Mouse (Mus musculus): ENCODE data around the gene Ccdc162. TPM values are rescaled to one million over a fixed set of nuclear protein-coding genes. Genes with fewer than 3 reads are reported as not detected.

Gene Ccdc162
- polyA plus RNA-seq, 1 experiment = not detected

- TF ChIP-seq POLR2A (IDR thresholded peaks at IDR 0.05; ENCODE audit: insufficient read depth, low read depth, low read length) = no peak
- TF ChIP-seq CTCF (IDR thresholded peaks at IDR 0.05; ENCODE audit: insufficient read depth, low read depth, low read length) = no peak
- WGBS = 84% methylated on average over 4 of the region's 4 CpGs
- no peak overlapping the region for H3K4me3 ChIP-seq (ENCODE audit: insufficient read depth, low read depth, low read length)
- peaks cover 18% of the 10 kb centered on the region for H3K4me1 ChIP-seq (ENCODE audit: control insufficient read depth, insufficient read depth, low read length)
- 0 out of 2 replicates have a peak overlapping the region, but pooled peaks have one; percentile 41 for H3K27ac ChIP-seq (ENCODE audit: insufficient read depth, low read depth, low read length)
Measured at GRCm38 (mm10) chr10:41601302-41601701, 115.1 kb downstream of the Ccdc162 start.

GRCm38 (mm10) chr10:41599051-41599450, 117.4 kb downstream of the Ccdc162 start:
- H3K4me1 ChIP-seq (ENCODE audit: control insufficient read depth, insufficient read depth, low read length) = peaks cover 11% of the 10 kb centered on the region
- no peak for TF ChIP-seq POLR2A (IDR thresholded peaks at IDR 0.05; ENCODE audit: insufficient read depth, low read depth, low read length)
- TF ChIP-seq CTCF (IDR thresholded peaks at IDR 0.05; ENCODE audit: insufficient read depth, low read depth, low read length) = no peak
- WGBS = 80% methylated on average over 9 of the region's 9 CpGs
- no peak overlapping the region for H3K27ac ChIP-seq (ENCODE audit: insufficient read depth, low read depth, low read length)
- H3K4me3 ChIP-seq (ENCODE audit: insufficient read depth, low read depth, low read length) = no peak overlapping the region

DNA sequence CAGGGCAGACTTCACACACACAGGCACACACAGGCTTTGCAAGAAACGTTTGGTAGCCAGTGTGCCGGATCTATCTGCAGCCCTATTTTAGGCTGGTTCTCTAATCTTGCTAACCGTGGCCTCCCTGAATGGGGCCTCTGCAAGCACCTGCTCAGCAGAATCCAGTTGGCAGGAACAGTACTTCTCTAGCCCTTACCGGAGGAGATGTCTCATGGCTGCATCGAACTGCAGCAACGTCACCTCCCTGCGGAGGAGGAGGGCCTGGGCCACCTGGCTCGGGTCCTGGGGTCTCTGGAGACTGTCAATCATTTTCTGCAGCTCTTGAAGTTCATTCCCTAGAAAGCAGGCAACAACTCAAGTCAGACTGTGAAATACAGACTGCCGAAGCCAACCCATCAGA, 118.2 kb downstream of the Ccdc162 start:
- no peak for TF ChIP-seq CTCF (IDR thresholded peaks at IDR 0.05; ENCODE audit: insufficient read depth, low read depth, low read length)
- TF ChIP-seq POLR2A (IDR thresholded peaks at IDR 0.05; ENCODE audit: insufficient read depth, low read depth, low read length) = no peak
- WGBS = 34% methylated on average over 9 of the region's 9 CpGs
- peaks cover 11% of the 10 kb centered on the region for H3K4me1 ChIP-seq (ENCODE audit: control insufficient read depth, insufficient read depth, low read length)
- no peak overlapping the region for H3K4me3 ChIP-seq (ENCODE audit: insufficient read depth, low read depth, low read length)
- no peak overlapping the region for H3K27ac ChIP-seq (ENCODE audit: insufficient read depth, low read depth, low read length)

DNA sequence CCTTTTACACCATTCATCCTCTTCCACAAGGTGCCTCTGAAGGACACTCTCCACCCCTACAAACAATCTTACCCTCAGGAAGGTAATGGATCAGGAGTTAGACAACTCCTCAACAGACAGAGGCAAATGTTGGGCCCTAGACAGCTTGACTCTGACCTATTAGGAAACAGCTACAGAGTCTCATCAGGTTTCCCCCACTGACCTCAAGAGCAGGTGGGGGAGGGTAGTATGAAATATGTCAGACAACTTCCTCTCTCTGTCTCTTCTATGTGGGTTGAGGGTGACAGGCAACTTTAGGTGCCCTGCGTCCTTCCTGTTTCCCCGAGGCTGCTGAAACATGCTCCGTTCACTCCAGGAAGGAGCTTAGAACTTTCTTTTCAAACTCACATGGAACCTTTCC, 120.9 kb downstream of the Ccdc162 start:
- TF ChIP-seq CTCF (IDR thresholded peaks at IDR 0.05; ENCODE audit: insufficient read depth, low read depth, low read length) (no peak), POLR2A (IDR thresholded peaks at IDR 0.05; ENCODE audit: insufficient read depth, low read depth, low read length) (no peak)
- H3K27ac ChIP-seq (ENCODE audit: insufficient read depth, low read depth, low read length) = no peak overlapping the region
- WGBS = 92% methylated on average over 3 of the region's 3 CpGs

DNA sequence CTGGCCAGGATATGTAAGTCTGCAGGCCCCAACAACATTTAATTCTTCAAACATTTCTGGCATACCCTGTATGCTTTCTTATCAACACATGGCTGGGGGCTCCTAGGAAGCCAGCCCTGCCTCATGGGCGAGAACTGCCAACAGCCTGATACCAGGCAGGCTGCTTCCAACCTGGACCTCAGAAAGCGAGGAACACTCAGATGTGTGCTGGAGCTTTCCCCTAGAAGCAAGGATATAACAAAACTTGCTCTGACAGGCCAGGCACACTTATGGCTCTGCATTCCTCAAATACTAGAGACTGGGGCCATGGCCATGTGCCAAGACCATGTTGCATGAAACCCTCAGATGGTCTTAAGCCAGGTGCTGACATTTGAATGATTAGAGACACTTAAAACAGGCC, 121.5 kb downstream of the Ccdc162 start:
- no peak overlapping the region for H3K27ac ChIP-seq (ENCODE audit: insufficient read depth, low read depth, low read length)
- TF ChIP-seq CTCF (IDR thresholded peaks at IDR 0.05; ENCODE audit: insufficient read depth, low read depth, low read length) = no peak
- TF ChIP-seq POLR2A (IDR thresholded peaks at IDR 0.05; ENCODE audit: insufficient read depth, low read depth, low read length) = no peak
- 89% methylated on average over 2 of the region's 2 CpGs for WGBS
- peaks cover 4% of the 10 kb centered on the region for H3K4me1 ChIP-seq (ENCODE audit: control insufficient read depth, insufficient read depth, low read length)
- no peak overlapping the region for H3K4me3 ChIP-seq (ENCODE audit: insufficient read depth, low read depth, low read length)

More for the DNA sequence above, 120.9 kb downstream of the Ccdc162 start:
- Histone ChIP-seq H3K4me3 (ENCODE audit: insufficient read depth, low read depth, low read length) (no peak overlapping the region), H3K4me1 (ENCODE audit: control insufficient read depth, insufficient read depth, low read length) (peaks cover 4% of the 10 kb centered on the region)

GRCm38 (mm10) chr10:41594433-41594832, 122.0 kb downstream of the Ccdc162 start:
- TF ChIP-seq CTCF (IDR thresholded peaks at IDR 0.05; ENCODE audit: insufficient read depth, low read depth, low read length) = no peak
- no peak for TF ChIP-seq POLR2A (IDR thresholded peaks at IDR 0.05; ENCODE audit: insufficient read depth, low read depth, low read length)
- Histone ChIP-seq H3K4me3 (ENCODE audit: insufficient read depth, low read depth, low read length) (no peak overlapping the region), H3K27ac (ENCODE audit: insufficient read depth, low read depth, low read length) (no peak overlapping the region), H3K4me1 (ENCODE audit: control insufficient read depth, insufficient read depth, low read length) (peaks cover 4% of the 10 kb centered on the region)
- 87% methylated on average over 8 of the region's 8 CpGs for WGBS

GRCm38 (mm10) chr10:41588616-41589015, 127.8 kb downstream of the Ccdc162 start:
- Histone ChIP-seq H3K4me3 (ENCODE audit: insufficient read depth, low read depth, low read length) (no peak overlapping the region), H3K27ac (ENCODE audit: insufficient read depth, low read depth, low read length) (no peak overlapping the region), H3K4me1 (ENCODE audit: control insufficient read depth, insufficient read depth, low read length) (no peaks in the 10 kb centered on the region; the same call in 1 of the 2 replicates)
- TF ChIP-seq POLR2A (IDR thresholded peaks at IDR 0.05; ENCODE audit: insufficient read depth, low read depth, low read length) (no peak), CTCF (IDR thresholded peaks at IDR 0.05; ENCODE audit: insufficient read depth, low read depth, low read length) (no peak)
- WGBS = 88% methylated on average over 2 of the region's 2 CpGs

GRCm38 (mm10) chr10:41586947-41587852, 129.2 kb downstream of the Ccdc162 start:
- Histone ChIP-seq H3K27ac (ENCODE audit: insufficient read depth, low read depth, low read length) (no peak overlapping the region), H3K4me3 (ENCODE audit: insufficient read depth, low read depth, low read length) (no peak overlapping the region), H3K4me1 (ENCODE audit: control insufficient read depth, insufficient read depth, low read length) (peaks cover 2% of the 10 kb centered on the region)
- 68% methylated on average over 18 of the region's 18 CpGs for WGBS
- TF ChIP-seq POLR2A (IDR thresholded peaks at IDR 0.05; ENCODE audit: insufficient read depth, low read depth, low read length) (no peak), CTCF (IDR thresholded peaks at IDR 0.05; ENCODE audit: insufficient read depth, low read depth, low read length) (no peak)

GRCm38 (mm10) chr10:41583383-41583782, 133.1 kb downstream of the Ccdc162 start:
- TF ChIP-seq POLR2A (IDR thresholded peaks at IDR 0.05; ENCODE audit: insufficient read depth, low read depth, low read length) (no peak), CTCF (IDR thresholded peaks at IDR 0.05; ENCODE audit: insufficient read depth, low read depth, low read length) (no peak)
- H3K4me3 ChIP-seq (ENCODE audit: insufficient read depth, low read depth, low read length) = no peak overlapping the region
- 74% methylated on average over 6 of the region's 6 CpGs for WGBS

More at GRCm38 (mm10) chr10:41583383-41583782, 133.1 kb downstream of the Ccdc162 start:
- Histone ChIP-seq H3K27ac (ENCODE audit: insufficient read depth, low read depth, low read length) (no peak overlapping the region), H3K4me1 (ENCODE audit: control insufficient read depth, insufficient read depth, low read length) (peaks cover 2% of the 10 kb centered on the region)

Data from olfactory bulb, adult 2 months (tissue).